Mouse (Mus musculus) adrenal gland, postnatal 25 days (tissue): ENCODE data around the gene Kcnma1. TPM values are rescaled to one million over a fixed set of nuclear protein-coding genes. Genes with fewer than 3 reads are reported as not detected.

Experiments
- DNase-seq: peaks from one replicate; pipeline ENCODE4 v3.0.0; 2021; ENCODE audit warnings: mixed read lengths
- total RNA-seq: library from RNA; stranded (reverse); gene quantifications from 2 replicates; pipeline ENCODE4 v1.2.3, GENCODE M21; 2021

Gene Kcnma1
- total RNA-seq, 1 experiment from 2014 or later, result 64.0 TPM

DNA sequence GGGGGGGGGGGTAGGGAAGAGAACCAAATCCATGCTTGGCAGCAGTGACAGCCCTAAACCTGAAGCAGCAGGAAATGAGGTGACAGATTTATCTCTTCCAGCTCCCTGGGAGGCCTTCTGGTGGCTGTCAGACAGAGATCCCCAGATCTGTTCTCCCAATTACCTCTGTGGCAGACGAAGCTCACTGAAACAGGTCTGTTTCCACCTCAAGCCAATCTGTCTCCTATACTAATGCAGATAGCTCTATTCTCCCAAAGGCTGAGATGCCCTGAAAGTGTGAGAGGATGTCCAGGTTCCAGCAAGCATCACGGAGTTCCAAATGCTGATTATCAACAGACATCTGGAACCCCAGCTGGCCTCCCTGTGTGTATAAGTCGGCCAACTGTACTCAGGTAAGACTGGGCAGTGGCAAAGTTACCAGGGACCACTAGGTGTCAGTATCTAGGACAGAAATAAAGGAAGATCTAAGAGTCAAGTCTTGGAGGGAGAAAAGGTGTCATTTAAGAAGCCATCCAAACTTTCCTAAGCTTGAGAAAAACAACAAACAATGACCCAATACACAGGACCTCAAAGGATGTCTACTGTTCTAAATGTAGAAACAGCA, 329.7 kb downstream of the Kcnma1 start:
- DNase-seq, result no peak

DNA sequence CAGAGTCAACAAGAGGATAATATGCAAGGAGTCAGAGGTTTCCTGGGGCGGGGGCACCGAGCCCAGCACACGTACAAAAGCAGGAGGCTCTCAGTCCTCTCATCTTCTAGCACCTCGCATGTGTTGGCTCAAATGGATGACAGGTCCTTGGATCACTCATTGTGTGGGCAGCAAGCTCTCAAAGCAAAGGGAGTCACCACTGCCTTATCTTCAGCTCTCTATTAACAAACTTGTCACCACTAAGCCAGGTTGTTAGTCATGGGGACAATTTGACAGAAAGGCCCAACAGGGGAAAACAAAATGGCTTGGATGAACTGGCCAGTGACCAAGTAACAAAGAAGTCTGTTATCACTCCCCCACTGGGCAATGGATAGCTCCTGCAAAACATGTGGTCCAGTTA, 331.5 kb downstream of the Kcnma1 start:
- no peak for DNase-seq

DNA sequence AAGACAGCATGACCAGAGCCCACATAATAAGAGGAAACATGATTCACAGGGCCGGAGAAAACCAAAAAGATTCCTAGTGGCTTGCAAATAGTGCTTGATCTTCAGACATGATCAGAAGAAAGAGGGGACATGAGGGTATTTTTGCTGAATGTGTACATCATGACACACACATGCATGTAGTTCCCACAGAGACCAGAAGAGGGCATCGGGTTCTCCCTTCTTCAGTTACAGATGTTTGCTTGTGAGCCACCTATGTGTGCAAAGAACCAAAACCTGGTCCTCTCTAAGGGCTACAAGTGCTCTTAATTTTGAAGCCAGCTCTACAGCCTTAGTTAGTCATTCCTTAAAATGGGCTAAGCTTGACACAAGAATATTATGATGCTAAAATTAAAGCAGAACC, 334.9 kb downstream of the Kcnma1 start:
- no peak for DNase-seq

DNA sequence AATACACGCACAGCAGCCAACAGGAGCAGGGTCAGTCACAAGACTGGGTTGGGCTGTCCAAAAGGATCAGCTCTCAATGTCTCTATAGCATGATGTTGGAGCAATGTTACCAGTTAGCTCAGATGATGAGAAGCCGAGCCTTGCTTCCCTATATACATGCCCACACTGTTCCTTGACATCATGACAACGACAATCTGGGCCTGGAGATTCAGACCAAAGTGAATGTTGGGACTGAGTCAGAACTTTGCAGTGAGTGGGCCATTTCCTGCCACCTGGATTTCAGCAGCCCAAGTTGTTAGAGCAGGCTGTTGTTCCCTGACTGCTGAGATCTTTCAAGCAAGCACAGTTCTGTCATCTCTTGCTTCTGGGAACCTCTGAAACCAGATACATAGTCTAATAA, 347.9 kb downstream of the Kcnma1 start:
- DNase-seq, result no peak

DNA sequence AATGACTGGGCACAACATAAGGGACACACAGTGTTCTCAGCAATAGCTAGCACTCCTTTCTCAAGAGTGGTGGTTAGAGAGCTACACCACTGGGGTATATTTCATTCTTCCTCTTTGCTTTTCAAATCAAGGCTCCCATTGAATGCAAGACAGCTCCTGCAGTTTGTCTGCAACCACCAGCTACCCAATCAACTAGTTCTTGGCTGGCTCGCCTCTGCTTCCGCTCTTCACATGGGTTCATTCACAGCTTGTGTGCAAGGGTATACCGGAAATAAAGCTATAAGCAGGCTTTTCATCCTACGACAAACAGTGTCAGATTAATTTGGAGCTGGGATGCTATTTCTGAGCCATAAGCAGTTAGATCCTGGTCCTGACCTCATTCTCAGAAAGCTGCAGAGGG, 362.6 kb downstream of the Kcnma1 start:
- no peak for DNase-seq

DNA sequence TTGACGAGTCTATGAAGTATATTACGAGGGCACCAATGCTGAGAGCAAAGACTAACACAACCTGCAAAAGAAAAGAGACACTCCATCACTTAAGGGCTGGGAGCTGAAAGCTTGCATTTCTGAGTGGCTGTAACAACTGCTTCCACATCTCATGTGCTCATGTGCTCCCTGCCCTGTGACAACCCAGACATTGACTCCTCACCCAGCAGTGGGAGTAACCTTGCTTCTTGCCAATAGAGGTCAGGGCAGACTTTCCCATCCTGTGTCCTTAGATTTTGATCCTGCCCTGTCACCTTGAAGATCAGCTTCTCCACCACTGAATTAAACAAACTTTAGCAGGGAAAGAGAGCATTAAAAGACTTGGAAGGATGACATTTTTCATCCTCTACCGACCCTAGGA, 364.2 kb downstream of the Kcnma1 start:
- no peak for DNase-seq

DNA sequence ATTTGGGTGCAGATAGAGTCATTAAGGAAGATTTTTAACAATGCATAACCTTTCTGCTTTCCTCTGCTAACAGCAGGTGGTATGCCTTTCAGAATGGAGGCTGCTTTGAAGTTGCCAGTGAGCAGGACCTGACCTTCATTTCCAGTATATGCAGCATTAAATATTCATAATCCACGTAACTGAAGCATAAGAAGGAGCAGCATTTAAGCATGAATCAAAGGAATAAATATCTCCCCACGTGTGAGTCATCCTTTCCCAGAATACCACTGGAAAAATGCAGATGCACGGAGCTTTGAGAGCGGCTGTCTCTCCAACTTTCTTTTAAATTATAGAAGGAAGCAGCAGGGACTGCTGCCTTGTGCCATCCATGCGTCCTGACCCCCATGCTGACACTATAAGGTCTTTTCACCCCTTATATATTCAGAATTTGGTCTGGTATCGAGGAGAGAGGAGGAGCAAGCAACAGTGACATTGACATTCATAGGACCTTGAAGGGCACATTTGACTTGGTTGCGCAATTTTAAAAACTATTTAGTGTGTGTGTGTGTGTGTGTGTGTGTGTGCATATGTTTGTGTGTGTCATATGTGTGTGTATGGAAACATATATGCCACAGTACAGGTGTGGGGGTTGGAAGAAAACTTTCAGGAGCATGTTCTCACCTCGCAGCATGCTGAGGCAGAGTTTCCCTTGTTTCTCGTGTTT, 368.8 kb downstream of the Kcnma1 start:
- DNase-seq, result no peak

DNA sequence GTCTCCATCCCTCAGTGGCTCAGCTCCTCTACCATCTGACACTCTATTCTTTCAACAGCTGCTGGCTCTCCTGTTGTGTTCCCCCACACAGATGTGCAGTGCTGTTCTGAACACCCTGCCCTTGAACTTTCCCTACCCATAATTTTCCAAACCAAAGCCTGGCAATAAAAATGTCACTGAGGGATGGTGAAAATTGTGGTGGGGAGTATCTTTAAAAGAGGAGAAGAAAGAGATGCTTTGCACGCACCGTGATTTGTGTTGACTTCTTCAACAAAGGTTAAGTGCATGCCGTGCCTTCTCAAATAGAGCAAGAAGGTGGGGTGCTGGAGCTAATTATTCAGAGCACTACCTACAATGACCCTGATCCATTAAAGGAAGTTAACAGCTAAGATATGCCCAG, 371.1 kb downstream of the Kcnma1 start:
- DNase-seq, result no peak

DNA sequence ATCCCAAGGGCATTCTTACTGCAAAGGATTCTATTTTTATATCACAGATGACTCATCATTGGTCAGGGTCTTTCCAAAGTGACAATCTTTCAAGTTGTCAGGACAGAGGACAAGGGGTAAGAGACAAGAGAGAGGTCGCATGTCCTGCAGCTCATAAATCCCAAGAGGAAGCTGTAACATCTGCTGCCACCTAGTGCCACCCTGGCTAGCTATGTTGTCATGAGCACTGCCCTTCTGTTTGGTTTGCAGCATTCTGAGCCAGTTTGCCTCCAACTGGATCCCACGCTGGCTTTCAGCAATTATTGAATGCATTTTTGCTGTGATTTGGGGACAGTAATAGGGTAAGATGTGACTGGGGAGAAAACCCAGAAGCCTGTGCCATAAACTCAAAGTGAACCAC, 373.6 kb downstream of the Kcnma1 start:
- DNase-seq, result peak; percentile 23

DNA sequence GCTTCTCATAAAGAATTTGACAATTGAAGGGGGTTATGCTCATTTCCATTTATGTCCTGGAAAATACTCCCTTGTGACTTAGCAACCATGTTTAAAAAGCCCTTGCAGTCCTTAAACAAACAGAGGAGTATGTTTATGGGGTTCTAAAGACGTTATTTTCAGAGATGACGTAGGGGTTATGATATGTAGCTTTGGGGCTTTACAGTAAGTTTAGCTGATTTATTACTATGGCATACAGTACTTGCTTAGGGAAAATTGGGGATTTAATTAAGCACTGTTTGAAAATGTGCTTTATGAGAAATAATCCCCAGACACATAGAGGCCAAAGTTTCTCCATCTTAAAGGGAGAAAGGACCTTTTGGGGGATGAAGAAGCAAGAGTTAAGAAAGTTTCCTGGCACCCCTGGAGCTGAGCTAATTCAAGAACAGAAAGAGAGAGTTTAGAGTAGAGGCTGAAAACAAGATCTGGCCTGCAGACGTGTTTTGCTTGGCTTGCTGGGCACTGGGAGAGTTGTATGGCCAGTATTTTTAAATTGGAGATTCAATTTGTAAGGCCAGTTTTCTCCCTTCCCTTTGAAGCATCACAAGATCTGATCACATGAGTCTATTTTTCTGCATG, 376.1 kb downstream of the Kcnma1 start:
- DNase-seq, result no peak

DNA sequence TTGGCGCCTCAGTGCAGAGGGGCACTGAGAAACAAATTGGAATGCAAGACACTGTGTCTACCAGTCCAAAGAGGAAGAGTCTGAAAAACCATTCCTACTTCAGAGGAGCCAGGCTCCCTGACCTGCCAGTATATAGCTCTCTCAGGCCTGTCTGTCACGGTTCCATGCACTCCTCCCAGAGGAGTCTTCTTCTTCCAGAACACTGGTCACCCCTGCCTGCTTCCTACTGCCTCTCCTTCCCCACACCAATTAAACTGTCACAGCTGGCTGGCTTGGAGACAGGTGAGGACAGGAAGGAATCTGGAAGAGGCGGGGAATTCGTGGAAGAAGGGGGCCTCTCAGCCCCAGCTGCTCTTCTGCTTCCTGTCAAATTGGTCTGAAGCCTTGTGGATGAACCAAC, 378.4 kb downstream of the Kcnma1 start:
- DNase-seq, result no peak

DNA sequence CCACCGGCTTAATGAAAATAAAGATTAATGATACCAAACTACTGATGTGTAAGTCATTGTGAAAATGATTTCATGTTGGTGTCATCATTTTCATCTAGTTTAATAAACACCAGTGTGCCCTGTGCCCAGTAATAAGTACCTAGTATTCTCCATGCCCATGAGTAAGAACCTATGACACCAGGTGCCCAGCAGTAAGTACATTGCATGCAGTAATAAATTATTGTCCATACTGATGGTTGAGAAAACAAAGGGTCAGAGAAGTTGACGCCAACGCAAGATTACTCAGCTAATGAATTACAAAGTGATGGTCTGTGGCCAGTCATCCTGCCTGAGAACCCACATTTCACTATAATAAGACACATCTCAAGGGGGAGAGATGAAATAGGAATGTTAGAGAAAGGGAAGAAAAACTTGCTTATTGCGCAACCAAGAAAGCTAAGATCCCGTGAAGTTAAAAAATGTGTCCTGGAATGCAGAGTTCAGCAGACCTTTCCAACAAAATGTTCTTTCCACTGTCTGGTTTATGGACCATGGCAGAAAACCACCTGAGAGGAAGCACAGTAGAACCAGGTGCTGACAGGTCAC, 381.2 kb downstream of the Kcnma1 start:
- no peak for DNase-seq

DNA sequence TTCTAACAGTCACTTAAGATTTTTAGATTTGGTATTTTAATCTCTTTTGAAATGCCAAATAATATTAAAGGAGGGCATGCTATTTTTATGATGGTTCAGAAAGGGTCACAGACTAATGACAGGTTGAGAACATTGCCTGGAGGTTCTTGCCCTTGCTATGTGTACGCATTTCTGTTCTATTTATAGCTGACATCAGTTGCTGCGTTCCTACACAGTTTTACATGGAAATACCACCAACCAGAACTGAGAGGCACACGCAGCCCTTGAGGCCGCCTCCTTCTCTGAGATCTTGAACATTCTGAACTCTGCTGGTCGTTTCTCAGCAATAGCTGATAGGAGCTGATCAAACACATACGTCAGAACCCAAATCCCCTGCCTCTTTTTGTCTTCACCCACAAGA, 387.4 kb downstream of the Kcnma1 start:
- no peak for DNase-seq

DNA sequence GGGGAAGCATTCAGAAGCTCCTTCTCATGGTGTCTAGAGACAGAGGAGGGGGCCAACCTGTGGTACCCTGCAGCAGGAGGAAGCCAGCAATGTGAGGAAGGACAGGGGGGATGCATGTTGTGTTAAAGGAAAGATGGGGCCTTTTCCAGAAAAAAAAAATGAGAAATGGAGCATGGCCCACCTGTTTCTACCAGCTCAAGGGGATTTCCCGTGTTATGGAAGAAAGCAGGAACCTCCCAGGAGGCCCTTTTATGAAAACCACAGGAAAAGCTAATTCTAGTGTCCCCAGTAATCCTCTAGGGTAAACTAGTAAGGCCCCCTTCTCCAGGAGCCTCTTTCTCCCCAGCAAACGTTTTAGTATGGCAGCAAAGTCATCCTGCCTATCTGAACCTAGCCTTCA, 388.2 kb downstream of the Kcnma1 start:
- DNase-seq, result no peak

DNA sequence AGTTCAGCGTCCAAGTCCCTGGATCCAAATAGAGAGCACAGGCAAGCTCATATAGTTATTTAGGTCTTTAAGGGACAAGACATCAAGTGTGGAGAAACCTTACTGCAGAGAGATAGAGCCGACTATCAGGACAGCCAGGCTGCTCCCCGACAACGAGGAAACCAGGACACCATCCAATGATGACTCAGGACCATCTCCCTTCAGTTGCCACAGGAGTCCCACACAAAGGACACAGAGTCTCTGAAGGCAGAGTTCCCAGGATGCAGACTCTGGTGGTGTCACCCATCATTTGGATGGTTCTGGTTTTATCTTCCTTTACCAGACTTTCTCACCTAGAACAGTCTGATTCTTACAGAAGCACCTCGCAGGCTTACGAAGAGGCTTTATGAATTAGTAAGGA, 388.9 kb downstream of the Kcnma1 start:
- no peak for DNase-seq

DNA sequence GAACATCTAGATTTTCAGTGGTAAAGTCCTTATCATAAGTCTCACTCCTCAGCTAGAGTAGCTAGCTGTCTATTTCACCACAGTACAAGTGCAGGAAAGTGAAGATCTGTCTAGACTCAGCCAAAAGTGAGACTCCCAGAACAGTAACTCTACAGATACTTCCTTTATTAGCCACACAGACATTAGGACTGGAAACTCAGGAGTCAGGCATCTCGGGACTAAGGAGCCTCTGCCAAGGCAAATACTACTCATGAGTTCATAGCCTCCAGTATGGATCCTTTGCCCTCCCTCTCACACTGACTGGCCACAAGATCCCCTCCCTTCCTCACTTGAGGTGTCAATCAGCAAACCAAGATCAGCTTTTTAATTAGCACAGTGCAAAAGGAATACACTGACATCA, 389.8 kb downstream of the Kcnma1 start:
- no peak for DNase-seq

DNA sequence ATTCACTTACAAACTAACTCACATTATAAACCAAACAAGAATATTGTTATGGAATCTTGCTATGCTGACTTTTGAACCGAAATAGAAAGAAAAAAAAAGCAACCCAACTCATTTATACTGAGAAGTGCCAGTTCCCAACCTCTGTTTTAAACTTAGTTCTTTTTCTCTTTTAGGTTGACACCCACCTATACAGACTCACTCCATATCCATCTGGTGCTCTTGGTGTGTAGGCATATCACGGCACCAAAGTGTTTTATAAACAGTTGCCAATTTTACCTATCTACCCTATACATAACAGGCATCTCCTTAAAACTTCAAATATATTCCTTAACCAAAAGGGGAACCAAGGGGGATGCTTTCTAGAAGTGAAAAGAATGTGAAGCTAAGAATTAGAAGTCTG, 393.6 kb downstream of the Kcnma1 start:
- no peak for DNase-seq

DNA sequence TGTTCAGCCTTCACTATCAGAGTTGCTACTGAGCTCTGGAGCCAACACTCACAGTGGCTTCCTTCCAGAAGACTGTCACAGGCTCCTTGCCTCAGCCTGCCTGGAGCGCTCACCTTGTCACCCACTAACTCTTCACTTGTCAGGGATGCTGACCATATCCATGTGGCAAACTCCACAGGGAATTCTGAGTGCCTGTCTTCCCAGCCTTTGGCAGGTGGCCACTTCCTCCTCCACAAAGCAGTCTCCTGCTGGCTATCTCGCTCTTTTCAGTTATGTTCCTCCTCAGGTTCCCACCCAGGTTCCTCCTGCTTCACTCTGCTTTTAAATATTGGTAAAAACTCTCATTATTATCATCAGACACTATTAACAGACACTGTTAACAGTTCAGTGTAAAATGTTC, 395.3 kb downstream of the Kcnma1 start:
- no peak for DNase-seq

DNA sequence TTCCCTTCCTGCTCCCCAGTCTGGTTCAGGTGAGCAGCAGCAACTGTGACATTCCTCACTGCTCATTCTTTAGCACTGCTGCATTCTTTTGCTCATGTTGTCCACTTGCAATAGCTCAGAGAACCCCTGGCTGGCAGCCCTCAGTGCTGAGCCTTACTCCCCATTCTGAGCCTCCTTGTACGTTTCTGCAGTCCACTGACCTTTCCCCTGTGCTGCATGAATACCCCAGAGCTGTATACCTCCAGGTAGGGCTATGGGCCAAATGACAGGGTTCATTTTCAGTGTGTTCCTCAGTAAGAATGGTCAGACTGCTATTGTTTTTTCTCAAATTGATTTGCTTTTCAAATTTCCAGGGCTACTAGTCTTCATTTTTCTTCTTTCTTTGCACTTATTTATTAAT, 396.2 kb downstream of the Kcnma1 start:
- DNase-seq, result no peak

DNA sequence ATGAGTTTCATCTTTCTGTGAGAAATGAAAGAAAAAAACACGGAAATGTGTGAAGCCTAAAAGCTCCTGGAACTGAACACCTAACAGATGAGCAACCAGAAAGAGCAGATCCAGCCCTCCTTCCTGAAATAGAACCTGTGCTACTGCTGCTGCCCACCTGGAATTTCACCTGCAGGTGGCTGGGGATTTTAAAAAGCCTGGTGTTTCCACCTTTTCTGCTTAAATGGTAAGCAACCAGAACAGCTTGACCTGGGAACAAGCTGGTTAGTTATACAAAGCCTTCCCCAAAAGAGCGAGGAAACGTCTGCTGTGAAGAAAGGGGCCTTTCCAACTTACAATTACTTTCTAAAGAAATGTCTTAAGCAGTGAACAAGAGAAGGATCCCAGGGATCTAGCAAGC, 404.2 kb downstream of the Kcnma1 start:
- DNase-seq, result no peak

DNA sequence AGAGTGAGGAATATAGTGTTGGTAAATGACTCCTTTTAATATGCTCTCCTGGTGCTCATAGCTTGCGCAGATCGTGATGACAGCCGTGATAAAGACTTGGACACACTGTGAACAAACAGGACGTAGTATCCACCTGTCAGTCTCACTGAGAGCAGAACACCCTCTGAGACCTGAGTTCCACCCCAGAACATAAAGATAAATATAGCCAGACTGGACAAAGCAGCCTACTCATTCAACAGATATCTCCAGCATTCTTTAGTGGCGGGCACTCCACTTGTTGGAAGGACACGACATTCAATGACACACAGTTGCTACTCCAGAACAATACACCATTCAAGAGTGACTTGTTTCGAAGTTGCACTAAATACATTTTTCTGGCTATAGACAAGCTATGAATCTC, 408.6 kb downstream of the Kcnma1 start:
- DNase-seq, result no peak

DNA sequence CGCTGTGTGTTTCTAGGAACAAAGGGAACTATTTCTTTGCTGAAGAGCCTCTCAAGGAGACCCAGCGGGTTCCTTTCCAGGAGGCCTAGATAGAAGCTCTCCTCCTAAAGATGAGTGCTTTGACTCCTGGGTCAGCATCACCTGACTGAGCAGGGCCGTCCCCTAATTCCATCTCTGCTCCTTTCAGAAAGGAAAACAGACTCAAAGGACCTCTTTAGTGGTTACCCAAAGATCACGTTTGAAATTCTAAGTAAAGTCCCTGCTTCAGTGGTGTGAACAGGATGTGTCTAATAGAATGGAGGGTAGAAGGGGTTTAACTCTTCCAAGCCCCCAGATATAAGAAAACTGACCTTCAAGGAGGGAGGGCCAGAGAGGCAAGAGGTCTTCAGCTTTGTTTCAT, 411.4 kb downstream of the Kcnma1 start:
- DNase-seq, result no peak

DNA sequence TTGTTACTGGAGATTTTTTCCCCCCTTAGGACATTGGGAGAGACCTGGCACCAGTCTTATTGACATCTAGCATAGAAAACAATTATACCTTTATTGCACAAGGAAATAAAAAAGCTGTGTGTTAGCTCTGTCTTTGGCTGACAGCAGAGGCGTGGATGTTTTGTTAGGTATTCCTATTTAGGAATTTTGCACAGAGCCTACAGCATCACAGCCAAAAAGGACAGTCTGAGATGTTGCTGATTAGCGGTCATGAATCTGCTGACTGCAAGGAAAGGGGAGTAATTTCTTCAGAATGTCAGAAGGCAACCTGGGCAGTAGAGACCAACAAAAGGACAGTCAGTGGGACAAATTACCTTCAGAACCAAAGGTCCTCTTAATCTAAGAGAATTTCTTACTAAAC, 412.2 kb downstream of the Kcnma1 start:
- DNase-seq, result no peak

DNA sequence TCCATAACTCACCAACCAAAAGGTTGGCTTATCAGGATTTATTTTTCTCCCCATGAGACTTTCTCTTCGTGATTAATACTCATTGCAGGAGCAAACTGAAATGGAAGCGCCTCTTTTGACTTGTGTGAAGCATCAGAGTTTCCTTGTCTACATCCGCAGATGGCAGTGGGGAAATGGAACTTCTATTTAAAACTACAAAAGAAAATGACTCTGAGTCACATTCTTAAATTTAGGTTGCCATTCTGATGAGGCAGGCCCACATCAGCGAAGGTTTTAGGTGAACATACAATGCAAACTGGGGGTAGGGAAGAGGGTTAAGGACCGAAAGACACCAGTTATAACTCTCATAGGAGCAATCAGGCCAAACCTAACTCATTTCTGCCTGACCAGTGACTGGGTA, 419.7 kb downstream of the Kcnma1 start:
- no peak for DNase-seq
